Mouse (Mus musculus): ENCODE results near the gene Tshz2.
"Not testable (repeated sequence)": the region's sequence is repeated elsewhere in the genome, so short reads cannot be mapped to it uniquely, and the experiment has no call there.

Gene Tshz2

DNA sequence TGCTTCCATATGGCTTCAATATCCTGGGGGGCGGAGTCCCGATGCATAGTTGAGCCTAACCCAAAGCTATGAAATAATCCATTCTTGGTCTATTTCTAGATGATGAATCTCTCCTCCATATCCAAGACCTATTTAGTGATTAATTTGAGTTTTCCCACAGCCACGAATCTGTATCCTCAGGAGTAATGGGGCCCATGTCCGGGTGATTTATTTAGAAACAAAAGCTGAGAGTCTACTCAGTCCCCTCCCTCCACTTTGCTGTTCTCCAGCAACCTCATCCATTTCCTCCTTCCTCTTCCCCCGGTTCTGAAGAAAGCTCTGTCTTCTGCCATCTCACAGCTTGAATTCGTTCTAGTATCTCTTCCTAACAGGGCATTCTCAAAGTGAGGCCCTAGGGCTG lies 125.3 kb downstream of the Tshz2 start:
- DNase-seq (ENCODE audit: low spot score), result no peak

DNA sequence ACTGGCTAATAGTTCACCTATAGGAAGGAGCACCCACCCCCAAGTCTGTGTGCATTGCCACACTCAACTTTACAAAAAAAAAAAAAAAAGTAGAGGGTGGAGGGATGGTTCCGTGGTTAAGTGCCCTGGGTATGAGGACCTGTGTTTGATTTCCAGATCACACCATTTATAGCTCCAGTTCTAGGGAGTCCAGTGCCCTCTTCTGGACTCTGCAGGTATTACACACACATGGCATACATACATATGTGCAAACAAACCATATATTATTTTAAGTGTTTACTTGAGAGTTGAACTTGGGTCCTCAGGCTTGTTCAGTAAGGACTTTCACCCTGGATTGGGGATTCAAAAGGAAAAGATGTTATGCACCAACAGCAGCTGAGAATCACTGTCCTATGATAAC lies 127.3 kb downstream of the Tshz2 start:
- no peak for DNase-seq (ENCODE audit: low spot score)

DNA sequence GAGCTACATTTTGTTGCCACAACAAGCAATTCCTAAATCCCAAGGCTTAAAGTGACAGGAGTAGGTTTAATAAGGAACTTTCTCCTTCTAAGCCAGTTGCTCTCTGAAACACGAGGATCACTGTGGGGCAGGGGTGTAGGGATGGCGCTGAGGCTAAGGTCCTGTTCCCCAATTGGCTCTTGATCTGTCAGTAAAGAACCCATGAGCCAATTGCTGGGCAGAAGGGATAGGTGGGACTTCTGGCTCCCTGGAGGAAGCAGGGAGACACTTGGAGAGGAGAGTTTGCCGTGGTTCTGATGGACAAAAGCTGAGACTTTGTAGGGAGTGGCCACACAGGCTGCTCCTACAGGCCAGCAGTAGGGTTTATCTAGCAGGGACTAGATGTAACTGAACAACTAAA lies 128.9 kb downstream of the Tshz2 start:
- DNase-seq (ENCODE audit: low spot score), result no peak

DNA sequence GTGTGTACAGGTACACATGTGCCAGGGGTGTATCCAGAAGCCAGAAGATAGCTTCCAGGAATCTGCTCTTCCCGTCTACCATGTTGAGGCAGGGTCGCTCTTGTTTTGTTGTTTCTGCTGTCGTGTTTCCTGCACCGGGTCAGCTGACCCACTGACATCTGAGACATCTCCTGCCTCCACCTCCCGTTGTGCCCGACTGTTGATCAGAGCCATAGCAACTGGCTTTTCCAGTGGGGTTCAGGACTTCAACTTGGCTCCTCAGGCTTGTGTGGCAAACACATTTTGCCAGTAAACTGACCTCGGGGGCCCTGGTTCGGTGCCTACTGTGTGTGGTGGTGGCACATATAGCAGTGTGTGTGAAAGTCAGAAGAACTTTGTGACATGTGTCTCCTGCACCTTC lies 129.5 kb downstream of the Tshz2 start:
- no peak for DNase-seq (ENCODE audit: low spot score)

DNA sequence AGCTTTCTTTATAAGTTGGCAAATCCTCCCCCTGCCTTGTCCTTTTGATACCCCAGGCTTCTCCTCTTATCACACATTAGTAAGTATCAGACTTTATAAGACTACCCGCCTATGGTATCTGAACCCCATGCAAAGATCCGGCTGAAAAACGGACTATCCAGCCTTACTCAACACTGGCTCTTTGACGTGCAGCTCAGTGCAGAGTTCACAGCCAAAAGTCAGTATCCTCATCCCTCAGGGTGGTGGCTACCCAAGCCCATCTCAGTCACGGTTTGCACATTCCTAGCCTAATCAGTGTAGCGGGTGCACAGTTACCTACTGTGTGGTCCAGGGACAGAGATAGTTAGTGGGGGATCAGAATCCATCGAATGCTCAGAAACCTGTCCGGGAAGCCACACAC lies 130.9 kb downstream of the Tshz2 start:
- DNase-seq (ENCODE audit: low spot score), result no peak

DNA sequence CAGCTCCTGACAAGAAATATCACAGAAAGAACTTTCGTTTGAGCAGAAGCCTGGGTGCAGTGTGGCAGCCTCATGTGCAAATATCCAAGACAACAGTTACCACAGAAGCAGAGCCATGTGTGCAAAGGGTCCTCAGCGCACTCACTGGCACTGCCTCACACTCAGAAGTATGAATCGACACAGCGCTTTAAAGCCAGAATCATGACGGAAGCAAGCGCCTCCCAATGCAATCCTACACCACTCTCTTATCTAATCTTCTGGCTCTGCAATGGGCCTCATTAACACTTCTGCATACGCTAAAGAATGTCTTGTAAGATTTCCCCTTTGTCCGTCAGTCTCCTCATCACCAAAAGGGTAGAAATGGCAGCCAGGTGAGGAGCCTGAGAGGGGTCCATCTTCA lies 133.4 kb downstream of the Tshz2 start:
- DNase-seq (ENCODE audit: low spot score), result no peak

DNA sequence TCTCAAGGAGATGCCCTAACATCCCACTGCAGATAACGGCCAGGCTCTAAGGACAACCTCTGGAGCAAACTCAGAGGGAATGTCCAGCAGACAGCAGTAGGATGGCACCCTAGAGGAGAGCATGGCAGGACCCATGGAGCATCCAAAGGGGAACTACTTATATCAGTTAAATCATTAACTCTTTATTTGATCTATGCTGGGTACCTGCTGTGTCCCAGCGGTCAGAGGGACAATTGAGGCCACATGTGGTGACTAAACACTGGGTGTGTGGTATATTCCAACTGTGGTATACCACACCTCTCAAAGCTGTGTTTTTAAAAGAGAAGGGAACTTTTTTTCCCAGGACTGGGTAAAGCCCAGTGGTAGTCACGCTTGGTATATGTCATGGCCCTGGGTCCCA lies 134.5 kb downstream of the Tshz2 start:
- DNase-seq (ENCODE audit: low spot score), result no peak

DNA sequence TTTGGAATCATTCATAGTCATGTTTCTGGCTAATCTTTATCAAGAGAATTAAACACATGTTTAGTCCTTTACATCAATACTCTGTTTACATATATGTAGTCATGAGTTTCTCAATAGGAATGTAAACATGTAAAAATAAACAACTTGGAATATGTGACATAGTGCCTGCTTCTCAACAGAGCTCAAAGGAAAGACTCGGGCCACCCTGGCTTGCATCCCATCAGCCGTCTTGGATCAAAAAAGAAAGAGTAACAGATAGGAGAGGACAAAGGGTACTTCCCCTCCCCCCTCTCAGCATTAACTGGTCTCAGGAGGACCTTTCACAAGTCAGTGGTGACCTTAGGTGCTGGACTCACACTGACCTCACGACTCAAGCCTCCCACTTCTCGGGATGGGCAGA lies 142.3 kb downstream of the Tshz2 start:
- DNase-seq (ENCODE audit: low spot score), result no peak

DNA sequence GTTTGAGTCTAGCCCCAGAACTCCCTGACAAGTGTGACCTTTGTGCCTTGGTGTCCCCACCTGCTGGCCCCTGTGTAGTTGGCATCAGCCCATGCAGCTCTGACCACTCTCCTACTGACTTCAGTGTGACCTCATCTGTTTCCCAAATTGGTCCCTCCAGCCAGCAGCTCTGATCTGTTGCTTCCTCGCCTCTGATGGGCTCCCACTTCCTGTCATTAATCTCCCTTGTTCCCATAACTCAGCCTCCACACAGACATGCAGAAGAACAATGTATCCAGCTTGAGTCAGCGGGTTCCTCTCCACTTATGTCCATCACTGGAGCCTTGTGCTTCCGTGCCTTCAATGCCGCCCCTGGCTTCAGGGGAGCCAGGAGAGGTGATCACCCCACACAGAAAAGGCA lies 144.4 kb downstream of the Tshz2 start:
- DNase-seq (ENCODE audit: low spot score), result no peak

DNA sequence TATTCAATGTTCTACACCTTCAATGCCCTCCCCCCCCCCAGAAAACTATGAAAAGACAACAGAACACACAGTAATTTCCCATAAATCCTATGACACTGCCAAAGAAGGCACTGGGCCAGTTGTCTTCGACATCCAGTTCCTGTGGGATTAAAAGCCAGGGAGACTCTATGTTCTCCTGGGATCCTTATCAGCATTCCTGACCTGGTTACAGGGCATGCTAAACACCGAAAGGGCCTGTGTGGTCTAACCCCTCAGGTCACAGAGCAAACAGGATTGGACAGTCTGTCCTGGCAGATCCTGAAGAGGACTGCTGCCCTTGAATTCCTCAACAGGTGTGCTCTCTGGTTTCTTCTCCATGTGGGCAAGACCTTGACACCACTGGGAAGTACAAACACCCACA lies 145.0 kb downstream of the Tshz2 start:
- DNase-seq (ENCODE audit: low spot score), result no peak

DNA sequence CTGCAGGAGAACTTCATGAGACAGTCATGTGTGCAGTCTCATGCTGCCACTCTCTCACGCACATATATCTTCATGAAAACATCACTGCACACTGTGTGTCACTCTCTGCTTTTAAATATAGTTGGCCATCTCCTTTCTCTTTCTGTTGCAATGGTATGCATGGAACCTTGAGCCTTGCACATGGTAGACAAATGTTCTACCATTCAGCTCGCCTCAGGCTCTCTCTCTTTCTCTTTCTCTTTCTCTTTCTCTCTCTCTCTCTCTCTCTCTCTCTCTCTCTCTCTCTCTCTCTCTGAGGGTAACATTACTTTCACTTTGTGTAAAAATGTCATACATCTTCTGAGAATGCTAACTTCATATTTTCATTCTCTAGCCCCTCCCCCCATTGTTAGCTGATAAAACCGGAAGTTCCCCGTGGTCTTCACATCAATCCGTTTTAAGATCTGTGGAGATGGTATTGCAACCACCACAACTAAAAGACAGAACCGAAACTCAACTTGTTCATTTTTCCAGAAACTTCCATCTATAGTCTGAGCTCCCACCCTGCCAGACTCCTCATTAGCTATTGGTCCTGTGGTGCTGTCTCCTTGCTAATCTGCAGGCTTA lies 146.0 kb downstream of the Tshz2 start:
- no peak for DNase-seq (ENCODE audit: low spot score)

DNA sequence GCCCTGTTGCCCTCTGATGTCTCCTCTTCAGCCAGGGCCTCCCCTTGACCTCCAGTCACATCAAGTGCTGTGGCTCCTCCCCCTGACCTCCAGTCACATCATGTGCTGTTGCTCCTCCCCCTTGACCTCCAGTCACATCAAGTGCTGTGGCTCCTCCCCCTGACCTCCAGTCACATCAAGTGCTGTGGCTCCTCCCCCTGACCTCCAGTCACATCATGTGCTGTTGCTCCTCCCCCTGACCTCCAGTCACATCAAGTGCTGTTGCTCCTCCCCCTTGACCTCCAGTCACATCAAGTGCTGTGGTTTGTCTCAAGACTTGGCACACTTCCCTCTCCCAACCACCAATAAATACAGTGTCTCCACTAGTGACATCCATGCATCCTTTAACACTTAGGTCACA lies 148.9 kb downstream of the Tshz2 start:
- not testable (repeated sequence) for DNase-seq (ENCODE audit: low spot score)

DNA sequence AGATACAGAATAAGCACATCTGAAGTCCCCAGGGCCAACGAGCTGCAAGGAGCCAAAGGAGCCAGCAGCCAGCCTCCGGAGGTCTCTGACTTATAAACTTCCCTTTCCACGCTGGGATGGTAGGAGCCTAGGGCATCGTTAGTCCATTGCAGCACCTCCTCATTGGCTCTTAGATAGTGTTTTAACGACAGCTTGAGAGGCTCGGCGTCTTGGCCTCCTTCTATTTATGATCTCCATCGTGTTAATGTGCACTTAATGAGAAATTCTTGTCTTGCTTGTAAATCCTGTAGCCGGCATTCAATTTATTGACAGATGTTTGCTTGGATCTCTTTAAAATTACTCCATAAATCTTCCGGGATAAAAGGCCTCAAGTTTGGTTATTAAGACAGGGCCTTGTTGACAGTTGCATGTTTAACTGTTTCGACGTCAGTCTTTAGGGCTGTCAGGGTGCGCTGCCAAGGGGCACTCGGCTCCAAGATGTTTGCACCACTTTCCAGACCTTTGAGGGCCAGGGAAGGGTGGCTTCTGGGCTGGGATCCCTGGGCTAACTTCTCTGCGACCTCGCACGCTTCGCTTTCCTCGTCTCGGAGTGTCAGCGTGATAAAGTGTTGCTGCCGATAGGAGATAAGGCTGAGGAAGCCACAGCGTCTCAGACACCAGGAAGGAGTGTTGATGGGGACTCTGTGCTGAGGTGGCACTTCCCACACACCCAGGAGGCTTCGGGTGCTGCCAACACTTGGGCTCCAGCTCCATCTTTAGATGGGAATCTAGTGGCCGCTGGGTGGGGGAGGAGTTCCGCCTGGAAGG lies 150.3 kb downstream of the Tshz2 start:
- no peak for DNase-seq (ENCODE audit: low spot score)

DNA sequence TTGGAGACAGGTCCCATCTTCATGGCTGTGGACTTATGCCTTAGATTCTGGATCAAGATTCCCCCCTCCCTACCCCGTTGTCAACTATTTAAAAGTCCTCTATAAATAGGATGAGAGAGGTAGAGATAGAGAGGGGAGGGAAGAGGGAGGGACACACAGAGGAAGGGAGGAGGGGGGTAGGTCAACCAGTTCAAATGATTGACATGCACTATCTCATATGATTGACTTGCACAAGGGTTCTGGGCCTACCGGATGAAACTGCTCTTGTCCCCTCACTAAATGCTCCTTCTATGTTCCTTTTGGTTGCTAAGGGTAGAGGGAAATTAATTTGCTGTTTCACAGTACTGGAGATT lies 150.8 kb downstream of the Tshz2 start:
- DNase-seq (ENCODE audit: low spot score), result no peak

DNA sequence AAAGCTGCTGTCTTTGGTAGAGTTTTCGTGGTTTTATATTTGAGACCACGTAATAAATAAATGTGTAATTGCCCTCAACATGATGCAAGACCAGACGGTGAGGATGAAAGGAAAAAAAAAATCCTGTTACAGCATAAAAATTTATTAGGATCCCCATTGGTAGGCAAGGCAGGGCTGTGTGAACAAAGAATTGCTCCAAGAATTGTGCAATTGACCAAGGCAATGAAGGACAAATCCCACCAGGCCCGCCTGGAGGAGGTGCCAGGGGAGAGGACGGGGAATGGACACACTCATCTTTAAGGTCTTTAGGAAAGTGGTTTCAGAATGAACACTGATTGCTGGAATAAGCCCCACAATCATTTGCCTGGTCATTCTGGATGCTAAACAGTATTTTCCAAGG lies 154.6 kb downstream of the Tshz2 start:
- DNase-seq (ENCODE audit: low spot score), result no peak

DNA sequence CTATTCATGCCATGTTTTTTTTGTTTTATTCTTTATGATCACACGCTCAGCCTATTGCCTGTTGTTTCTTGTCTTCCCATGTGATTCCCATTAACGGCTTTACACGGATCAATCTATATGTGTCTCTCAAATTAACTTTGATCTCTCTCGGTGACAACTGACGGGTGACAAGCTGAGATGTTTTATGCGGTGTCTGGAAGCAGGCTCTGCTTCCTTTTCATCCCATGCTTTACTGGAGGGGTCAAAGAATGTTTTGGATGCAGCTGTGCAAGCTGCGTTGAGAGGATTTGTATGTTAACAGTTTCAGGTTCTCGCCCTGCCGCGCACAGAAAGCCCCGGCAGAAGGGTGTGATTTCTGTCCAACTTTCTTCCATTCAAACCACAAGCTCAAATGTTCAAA lies 155.1 kb downstream of the Tshz2 start:
- DNase-seq (ENCODE audit: low spot score), result no peak

DNA sequence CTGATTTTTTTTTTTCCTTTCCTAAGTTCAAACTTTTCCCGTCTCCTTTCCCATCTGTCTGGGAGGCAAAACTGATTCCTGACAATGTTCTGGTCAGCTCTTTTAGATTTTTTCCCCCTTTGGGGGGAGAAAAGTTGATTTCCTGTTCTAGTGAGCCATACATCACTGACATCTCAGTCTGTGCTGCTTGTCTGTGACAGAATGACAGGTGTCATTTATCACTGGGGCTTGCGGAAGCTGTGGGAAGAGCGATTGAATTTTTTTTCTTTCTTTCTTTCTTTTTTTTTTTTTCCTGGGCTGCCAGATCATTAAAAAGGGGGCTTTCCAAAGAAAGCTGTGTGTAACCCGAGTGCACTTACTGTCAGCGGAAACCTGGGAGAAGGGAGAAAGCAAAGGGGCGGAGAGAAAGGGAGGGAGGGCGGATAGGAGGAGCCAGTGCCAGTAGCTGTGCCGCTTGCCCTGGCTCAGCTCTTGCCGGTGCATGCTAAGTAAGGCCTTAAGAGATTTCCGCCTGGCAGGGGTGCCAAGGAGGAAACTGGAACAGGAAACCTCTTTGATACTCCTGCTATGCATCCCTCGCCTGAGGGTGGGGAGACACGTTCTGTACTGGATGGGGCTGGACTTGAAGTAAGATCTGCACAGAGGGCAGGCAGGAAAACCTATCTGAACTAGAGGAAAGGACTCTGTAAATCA lies 157.8 kb downstream of the Tshz2 start:
- peak; percentile 66 for DNase-seq (ENCODE audit: low spot score)

DNA sequence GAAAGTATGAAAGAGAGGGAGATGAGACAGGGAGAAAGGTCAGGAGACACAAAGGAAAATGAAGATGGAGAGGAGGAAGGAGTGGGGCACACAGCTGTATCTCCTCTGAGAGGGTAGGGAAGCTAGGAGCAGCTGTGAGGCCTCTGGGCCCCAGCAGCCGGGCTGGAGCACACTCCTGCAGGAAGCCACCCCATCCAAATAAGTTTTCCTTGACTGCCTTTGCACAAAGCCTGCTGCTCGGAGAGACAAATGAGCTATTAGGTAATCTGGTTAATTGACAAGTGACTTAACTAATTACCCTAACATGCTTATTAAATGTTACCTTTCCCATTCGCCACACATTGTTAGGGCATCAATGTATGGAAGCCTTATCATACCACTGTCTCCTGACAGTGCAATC lies 159.9 kb downstream of the Tshz2 start:
- peak; percentile 74 for DNase-seq (ENCODE audit: low spot score)

DNA sequence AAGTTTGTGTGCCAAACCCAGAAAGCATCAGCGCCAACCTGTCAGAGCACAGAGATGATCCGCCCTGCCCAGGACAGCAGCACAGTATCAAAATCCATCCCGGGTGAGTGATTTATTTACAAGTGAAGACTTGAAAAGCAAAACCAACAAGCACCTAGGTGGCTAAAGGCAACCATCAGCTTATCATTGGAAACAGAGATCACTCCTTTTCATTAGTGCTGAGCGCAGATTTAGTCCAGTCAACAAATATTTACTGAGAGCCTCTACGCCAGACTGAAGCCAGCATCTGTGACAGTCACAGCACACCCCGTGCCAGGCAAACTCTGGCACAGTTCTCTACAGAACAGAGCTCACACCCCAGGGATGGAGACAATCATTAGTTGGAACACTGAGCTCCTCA lies 169.4 kb downstream of the Tshz2 start:
- DNase-seq (ENCODE audit: low spot score), result no peak

DNA sequence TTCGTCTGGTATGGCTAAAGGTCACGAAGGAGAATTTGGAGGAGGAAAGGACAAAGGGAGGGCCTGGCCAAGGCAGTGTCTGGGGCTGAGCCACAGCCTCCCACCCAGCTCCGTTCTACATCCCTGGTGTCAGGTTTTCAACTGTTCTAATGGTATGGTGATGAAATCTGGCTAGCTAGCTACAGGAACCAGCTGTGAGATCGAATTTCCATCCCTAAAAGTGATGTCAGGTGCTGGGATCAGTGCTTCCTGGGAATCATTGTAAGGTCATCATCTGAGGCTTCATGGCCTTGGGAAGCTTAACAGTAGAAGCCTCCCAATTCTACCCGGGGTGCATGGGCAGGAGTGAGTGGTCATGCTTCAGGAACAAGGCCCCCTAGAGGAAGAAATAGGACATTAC lies 171.6 kb downstream of the Tshz2 start:
- no peak for DNase-seq (ENCODE audit: low spot score)

DNA sequence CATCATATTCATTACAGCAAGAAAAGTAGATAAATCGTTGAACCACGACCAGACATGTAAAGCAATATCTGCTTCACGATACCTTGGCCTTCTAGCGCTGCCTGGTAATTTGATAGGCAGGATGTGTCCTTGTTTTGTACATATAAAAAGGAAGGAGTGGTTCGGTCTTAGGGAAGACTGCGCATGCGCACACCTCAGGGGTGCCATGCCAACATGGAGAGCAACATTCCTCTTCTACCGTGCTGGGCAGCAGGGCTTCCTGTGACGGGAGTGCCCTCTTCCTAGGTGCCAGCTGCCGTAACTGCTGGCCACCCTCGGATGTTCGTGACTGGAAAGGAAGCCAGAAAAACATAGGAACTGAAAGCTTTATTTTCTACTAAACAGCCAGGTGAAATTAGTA lies 172.7 kb downstream of the Tshz2 start:
- no peak for DNase-seq (ENCODE audit: low spot score)

DNA sequence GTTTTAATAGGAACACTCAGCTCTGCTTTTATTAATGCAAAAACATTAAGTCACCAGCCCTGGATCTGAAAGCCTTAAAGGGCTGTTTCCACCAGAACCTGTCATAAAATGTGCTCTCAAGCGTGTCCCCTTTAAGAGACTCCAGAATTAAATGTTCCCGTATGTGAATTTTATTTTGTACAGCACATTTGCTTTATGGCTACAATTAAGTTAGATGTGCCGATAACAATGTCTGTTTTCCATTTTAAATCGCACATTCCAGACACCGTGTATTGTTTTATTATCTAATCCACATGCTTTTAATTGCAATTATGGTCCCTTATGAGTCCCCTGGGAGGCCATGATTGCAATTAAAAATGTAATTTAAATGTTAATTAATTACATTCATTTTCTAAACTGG lies 178.8 kb downstream of the Tshz2 start:
- no peak for DNase-seq (ENCODE audit: low spot score)

DNA sequence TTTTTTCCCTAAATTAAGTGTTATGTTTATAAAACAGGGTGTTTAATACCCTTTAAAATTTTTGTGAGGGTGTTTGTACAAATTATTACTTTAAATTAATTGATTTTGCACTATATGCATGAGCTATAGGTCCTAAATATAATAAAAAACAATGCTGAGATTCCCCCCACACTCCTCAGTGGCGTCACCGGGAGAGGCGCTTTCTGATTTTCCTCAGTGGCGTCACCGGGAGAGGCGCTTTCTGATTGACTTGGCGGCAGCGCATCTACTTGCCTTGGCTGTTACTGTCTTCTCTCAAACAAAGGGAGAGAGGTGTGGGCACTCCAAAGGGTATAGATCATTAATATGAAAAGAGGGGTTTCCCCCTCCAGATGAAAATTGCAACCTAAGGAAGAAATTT lies 179.2 kb downstream of the Tshz2 start:
- DNase-seq (ENCODE audit: low spot score), result no peak

DNA sequence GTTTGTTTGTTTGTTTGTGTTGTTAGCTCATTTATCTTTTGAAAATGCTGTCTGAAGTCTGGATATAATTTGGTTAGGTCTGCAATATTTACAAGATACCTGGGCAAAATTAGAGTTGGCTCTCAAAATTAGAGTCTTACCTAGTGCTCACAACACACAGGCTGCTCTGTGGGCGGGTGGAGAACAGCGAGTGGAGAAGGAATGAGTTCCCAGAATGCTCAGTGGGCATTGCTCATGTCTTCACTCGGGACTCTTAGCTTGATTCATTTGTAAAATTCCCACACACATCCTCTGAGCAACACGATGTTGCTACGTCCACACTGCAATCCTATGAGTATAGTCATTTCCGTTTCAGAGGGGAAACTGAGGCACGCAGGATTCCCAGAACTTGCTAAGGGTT lies 180.1 kb downstream of the Tshz2 start:
- no peak for DNase-seq (ENCODE audit: low spot score)
